ENCODE assay signal across 35 mouse cellular contexts in the genomic region with DNA sequence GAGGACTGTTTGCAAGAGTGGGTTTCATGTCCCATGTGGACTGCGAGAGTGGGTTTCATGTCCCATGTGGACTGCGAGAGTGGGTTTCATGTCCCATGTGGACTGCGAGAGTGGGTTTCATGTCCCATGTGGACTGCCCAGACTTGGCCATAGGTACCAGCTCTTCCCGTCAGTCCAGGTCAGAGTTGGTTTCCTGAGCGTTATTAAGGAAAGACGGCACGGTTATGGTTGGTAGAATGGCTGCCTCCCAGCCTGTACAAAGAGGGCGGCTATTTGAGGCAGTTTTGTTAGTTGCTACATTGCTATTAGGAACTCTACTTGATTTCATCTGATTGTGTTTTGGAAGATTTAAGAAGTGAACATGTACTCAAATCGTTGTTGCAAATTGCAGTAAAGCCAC.
"Had no signal": no experiment of that assay in that cellular context is flagged by ENCODE, and none has a peak within 500 bp of the region (broad histone marks: within the 10 kb centered on the region; RNA-seq: fewer than 3 reads in every experiment).

No protein-coding gene starts in this region.

- H3K9ac ChIP-seq: heart, embryonic 12.5 days; heart, embryonic 13.5 days; heart, embryonic 15.5 days; hindbrain, embryonic 12.5 days; hindbrain, embryonic 13.5 days; hindbrain, embryonic 14.5 days; hindbrain, embryonic 15.5 days; intestine, embryonic 15.5 days; kidney, embryonic 15.5 days had no signal

- H3K4me2 ChIP-seq: heart, embryonic 11.5 days; heart, embryonic 12.5 days; heart, embryonic 13.5 days; heart, embryonic 15.5 days; hindbrain, embryonic 12.5 days; hindbrain, embryonic 13.5 days; hindbrain, embryonic 14.5 days; hindbrain, embryonic 15.5 days; intestine, embryonic 15.5 days; kidney, embryonic 15.5 days had no signal

- H3K9me3 ChIP-seq: heart, embryonic 10.5 days; heart, embryonic 13.5 days; heart, embryonic 15.5 days; hindbrain, embryonic 12.5 days; hindbrain, embryonic 13.5 days; hindbrain, embryonic 15.5 days; intestine, embryonic 15.5 days; kidney, embryonic 15.5 days had no signal

- H3K27me3 ChIP-seq: heart, embryonic 12.5 days; heart, embryonic 13.5 days; heart, embryonic 15.5 days; hindbrain, embryonic 12.5 days; hindbrain, embryonic 13.5 days; hindbrain, embryonic 15.5 days; intestine, embryonic 15.5 days; kidney, embryonic 15.5 days had no signal

- H3K4me3 ChIP-seq: heart, embryonic 10.5 days; heart, embryonic 12.5 days; heart, embryonic 13.5 days; heart, embryonic 15.5 days; hindbrain, embryonic 10.5 days; hindbrain, embryonic 12.5 days; hindbrain, embryonic 13.5 days; hindbrain, embryonic 15.5 days; intestine, embryonic 15.5 days; kidney, embryonic 15.5 days; layer of hippocampus, adult 2 months had no signal

- ATAC-seq: hindbrain, embryonic 16.5 days; hindbrain, postnatal 0 days; inflammation-experienced regulatory T-cells, adult 6 months; intestine, embryonic 15.5 days; intestine, embryonic 16.5 days; intestine, postnatal 0 days had no signal

- DNase-seq: heart, postnatal 10 days; heart, postnatal 14 days; heart, postnatal 36 days; heart, postnatal 4 days; kidney, adult 11 months; kidney, adult 18-20 months; kidney, adult 2 months; kidney, adult 8-10 months; kidney, adult 9 months; kidney, postnatal 10 days; kidney, postnatal 14 days; kidney, postnatal 25 days; kidney, postnatal 36 days; kidney, postnatal 4 days; layer of hippocampus, adult 9-11 months; layer of hippocampus, postnatal 36 days had no signal

- H3K27ac ChIP-seq: heart, embryonic 10.5 days; heart, embryonic 13.5 days; heart, embryonic 15.5 days; hindbrain, embryonic 10.5 days; hindbrain, embryonic 12.5 days; hindbrain, embryonic 13.5 days; hindbrain, embryonic 14.5 days; hindbrain, embryonic 15.5 days; hindbrain, postnatal 0 days; intestine, embryonic 15.5 days; kidney, embryonic 15.5 days; kidney, postnatal 0 days; layer of hippocampus, adult 2 months had no signal
